Mouse (Mus musculus): ENCODE results near the gene Mylk3. TPM values are rescaled to one million over a fixed set of nuclear protein-coding genes. Genes with fewer than 3 reads are reported as not detected.

The Mylk3 gene
- total RNA-seq (2021), result 100 to 1,000 TPM; 367 to 440 TPM

- intact Hi-C loops (cut with DNase I), result no loop called here
- peak; percentile 20 for DNase-seq (ENCODE audit: low spot score)
Observed at GRCm38 (mm10) chr8:85386205-85386604, at the start of gene Mylk3. Gene Mylk3 (minus strand): TSS chr8:85386345.

DNA sequence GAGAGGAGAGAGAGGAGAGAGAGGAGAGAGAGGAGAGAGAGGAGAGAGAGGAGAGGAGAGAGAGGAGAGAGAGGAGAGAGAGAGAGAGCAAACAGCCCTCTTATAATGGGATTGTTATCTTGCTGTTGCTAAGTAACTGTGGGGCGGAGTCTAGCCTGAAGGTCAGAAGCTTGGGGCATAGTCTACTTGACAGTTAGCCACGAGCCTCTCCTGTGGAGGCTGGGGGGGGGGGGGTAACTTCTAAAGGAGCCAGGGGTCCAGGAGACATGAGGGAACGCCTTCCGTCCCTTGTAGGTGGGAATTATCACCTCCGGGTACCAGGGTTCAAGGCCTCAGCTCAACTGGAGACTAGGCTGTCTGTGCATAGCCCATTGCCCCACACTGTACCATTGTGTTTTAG is 49.6 kb upstream of the Mylk3 start:
- DNase-seq (ENCODE audit: low spot score), result no peak
- intact Hi-C loops (cut with DNase I), result no loop called here

- intact Hi-C loops (cut with DNase I), result loop anchor here (5.0 kb wide), 1 partner anchor 458 kb away; the partner anchor contains the start of gene Junb
- DNase-seq (ENCODE audit: low spot score), result no peak
Observed at GRCm38 (mm10) chr8:85434817-85435216, 48.7 kb upstream of the Mylk3 start.

- DNase-seq (ENCODE audit: low spot score), result no peak
- intact Hi-C loops (cut with DNase I), result loop anchor here (5.0 kb wide), 1 partner anchor 456 kb away; the partner anchor contains the start of gene Junb
Observed at GRCm38 (mm10) chr8:85433017-85433393, 46.9 kb upstream of the Mylk3 start.

DNA sequence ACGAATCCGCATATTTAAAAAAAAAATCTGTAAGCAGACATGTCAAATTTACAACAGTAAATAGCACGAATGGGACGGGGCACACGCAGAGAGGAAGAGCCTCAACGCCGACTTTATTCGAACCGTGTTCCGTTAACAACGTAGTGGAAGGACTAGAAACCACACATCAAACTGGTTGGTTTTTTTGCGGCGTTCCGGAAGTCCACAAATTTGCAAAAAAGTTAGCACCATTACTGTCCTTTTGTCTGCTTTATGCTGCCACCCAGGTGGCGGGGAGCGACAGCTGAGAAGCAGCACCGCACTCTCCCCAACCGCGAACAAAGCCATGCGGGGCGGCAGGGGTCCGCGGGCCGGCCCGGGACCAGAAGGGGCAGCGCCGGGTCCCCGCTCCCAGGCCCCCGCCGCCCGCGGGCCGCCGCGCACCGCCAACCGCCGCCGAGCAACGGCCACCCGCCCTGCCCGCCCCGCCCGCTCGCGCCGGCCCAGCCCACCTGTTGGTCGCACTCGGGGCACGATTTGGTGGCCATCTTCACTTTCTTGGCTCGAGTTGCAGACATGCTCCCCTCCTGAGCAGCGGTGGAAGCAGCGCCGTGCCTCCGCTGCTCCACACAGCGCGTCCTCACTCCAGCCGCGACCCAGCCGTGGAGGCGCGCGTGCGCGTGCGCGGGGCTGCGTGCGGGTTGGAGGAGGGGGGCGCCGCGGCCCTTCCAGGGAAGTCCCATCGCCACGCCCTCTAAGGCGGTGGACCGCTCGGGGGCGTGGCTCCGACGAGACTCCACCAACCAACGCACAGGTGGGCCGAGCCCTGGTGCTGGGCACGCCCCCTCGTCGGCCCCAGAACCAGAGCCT is 46.2 kb upstream of the Mylk3 start, which contains the start of gene 4921524J17Rik:
4921524J17Rik (minus strand) TSS at position 666 of the 849 bp plus-strand sequence.
- DNase-seq (ENCODE audit: low spot score), result peak; percentile 95
- intact Hi-C loops (cut with DNase I), result loop anchor here (5.0 kb wide), 1 partner anchor 455 kb away; the partner anchor contains the start of gene Junb

- intact Hi-C loops (cut with DNase I), result loop anchor here (5.0 kb wide), 1 partner anchor 454 kb away; the partner anchor contains the start of gene Junb
- no peak for DNase-seq (ENCODE audit: low spot score)
Observed at GRCm38 (mm10) chr8:85431281-85432167, 45.4 kb upstream of the Mylk3 start.

DNA sequence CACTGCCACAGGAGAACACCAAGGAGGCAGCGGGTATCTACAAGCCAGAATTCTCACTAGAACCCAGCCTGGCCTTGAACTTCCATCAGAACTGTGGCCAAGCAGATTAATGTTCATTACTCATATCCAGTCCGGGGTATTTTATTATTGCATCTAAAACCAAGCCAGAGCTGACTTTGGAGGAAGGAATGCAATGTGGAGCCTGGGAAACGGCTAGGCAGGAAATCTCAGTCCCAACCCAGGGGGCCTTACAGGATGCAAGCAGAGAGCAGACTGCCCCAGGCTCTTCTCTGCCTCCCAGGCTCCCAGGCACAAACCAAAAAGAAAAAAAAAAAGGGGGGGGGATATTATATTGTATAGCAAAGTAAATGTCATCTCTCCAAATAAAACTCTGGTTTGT is 44.7 kb upstream of the Mylk3 start:
- intact Hi-C loops (cut with DNase I), result loop anchor here (5.0 kb wide), 1 partner anchor 454 kb away; the partner anchor contains the start of gene Junb
- peak; percentile 12 for DNase-seq (ENCODE audit: low spot score)

GRCm38 (mm10) chr8:85429219-85429618 is 43.1 kb upstream of the Mylk3 start:
- intact Hi-C loops (cut with DNase I), result loop anchor here (10.0 kb wide), 1 partner anchor 354 kb away; the partner anchor contains the start of gene Dhps
- no peak for DNase-seq (ENCODE audit: low spot score)

DNA sequence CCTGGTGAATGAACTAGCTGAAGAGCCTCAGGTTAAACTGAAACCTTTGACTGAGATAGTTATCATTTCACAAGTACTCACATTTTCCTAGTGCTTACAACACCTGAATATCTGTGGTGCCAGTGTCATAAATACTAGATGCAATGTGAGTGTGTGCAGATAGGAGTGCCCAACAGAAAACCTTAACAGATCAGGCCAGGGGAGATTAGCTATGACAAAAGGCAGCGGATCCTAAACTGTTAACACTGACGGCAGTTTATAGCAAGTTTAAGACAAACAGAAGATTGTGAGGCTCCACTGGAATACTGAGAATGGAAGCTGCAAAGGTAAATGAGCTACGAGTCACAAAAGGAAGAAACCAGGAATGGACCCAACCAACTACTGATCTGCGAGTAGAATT is 40.9 kb upstream of the Mylk3 start:
- DNase-seq (ENCODE audit: low spot score), result no peak
- intact Hi-C loops (cut with DNase I), result loop anchor here (10.0 kb wide), 1 partner anchor 352 kb away; the partner anchor contains the start of gene Dhps

- intact Hi-C loops (cut with DNase I), result loop anchor here (10.0 kb wide), 1 partner anchor 347 kb away; the partner anchor contains the start of gene Dhps
- no peak for DNase-seq (ENCODE audit: low spot score)
Observed at GRCm38 (mm10) chr8:85421329-85421728, 35.2 kb upstream of the Mylk3 start.

DNA sequence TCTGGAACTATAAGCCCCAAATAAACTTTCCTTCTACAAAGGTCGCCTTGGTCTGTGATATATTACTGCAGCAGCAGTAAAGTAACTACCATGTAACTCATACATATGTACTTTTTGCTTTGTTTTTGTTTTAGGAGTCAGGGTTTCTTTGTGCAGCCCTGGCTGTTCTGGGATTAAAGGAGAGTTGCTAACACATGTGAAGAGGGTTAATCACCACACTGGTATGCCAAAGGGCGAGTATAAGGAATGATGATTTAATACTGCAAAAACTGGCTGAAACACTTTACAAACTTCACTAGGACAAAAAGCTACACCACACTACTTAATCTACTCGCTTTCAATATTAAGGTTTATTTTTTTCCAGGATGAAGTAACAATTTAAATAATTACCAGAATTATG is 22.4 kb upstream of the Mylk3 start:
- DNase-seq (ENCODE audit: low spot score), result no peak
- intact Hi-C loops (cut with DNase I), result no loop called here

DNA sequence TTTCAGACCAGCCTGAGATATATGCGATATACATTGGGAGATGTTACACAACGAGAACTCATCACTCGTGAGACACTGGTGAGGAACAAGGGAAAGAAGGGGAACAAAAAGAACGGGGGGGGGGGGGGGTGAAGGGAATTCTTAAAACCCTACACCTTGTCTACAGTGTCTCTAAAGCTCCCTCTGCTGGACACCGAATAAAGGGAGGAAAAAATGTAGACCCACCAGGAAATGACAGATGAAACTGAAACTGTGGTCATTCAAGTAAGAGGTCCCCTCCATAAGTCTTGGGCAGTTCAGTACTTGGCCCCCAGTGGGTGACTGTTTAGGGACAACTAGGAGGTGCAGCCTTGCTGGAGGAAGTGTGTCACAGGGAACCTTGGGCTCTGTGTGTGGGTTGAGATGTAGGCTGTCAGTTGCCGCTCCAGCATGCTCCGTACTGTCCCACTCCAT is 21.9 kb upstream of the Mylk3 start:
- intact Hi-C loops (cut with DNase I), result no loop called here
- DNase-seq (ENCODE audit: low spot score), result no peak

DNA sequence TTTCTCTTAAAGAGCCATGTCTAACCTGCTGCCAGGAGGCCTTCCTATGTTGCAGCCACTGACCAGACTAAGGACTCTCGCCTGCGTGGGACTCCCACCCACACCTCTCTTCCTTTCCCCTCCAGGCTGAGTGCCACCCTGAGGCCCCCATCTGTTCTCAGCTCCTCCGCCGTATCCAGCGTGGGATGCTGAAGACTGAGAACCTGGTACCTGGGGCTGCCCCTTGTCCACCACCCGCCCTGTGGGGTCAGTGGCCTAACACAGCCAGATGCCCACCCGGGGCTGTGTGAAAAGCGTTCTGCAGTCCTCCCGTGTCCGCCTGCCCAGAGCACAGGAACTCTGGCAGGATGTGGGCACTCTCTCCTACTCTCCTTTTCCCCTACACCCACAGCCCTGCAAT is 19.8 kb upstream of the Mylk3 start:
- intact Hi-C loops (cut with DNase I), result no loop called here
- DNase-seq (ENCODE audit: low spot score), result no peak

- DNase-seq (ENCODE audit: low spot score), result no peak
- intact Hi-C loops (cut with DNase I), result no loop called here
Observed at GRCm38 (mm10) chr8:85405418-85405817, 19.3 kb upstream of the Mylk3 start.

GRCm38 (mm10) chr8:85398548-85398947 is 12.4 kb upstream of the Mylk3 start:
- no peak for DNase-seq (ENCODE audit: low spot score)
- intact Hi-C loops (cut with DNase I), result loop anchor here (5.0 kb wide), 2 partner anchors 36 to 81 kb away; no protein-coding TSS in a partner anchor

- no peak for DNase-seq (ENCODE audit: low spot score)
Observed at GRCm38 (mm10) chr8:85397508-85397907, 11.4 kb upstream of the Mylk3 start.

DNA sequence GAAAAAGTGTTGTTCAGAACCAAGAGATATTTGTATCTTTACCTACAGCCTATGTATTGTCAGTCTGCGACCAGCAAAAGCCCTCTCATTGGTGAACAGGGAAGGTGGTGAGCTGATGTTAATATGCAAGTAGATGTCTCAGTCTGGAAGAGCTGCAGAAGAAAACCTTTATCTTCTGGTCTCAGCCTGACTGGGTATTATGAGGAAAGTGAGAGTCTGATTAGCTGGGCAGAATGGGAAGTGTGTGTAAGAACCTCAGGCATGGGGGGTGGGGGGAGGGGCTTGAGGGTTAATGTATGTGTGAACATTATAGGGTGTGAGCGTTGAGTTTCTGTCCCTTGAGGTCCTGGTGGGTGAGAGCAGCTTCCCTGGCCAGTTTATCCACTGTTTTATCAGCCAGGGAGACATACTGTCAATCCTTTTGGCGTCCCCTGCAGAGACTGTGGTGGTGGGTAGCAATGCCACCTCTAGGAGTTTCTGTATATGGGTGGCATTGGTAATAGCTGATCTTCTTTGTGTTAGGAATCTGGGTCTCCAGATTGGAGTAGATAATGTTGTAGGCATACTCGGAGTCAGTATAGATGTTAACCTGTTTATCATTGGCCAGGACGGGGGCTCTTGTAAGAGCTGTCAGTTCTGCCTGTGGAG is 10.4 kb upstream of the Mylk3 start:
- intact Hi-C loops (cut with DNase I), result loop anchor here (5.0 kb wide), 2 partner anchors 34 to 79 kb away; no protein-coding TSS in a partner anchor
- no peak for DNase-seq (ENCODE audit: low spot score)

More at GRCm38 (mm10) chr8:85397508-85397907, 11.4 kb upstream of the Mylk3 start:
- intact Hi-C loops (cut with DNase I), result loop anchor here (5.0 kb wide), 2 partner anchors 35 to 80 kb away; no protein-coding TSS in a partner anchor

- no peak for DNase-seq (ENCODE audit: low spot score)
- intact Hi-C loops (cut with DNase I), result loop anchor here (5.0 kb wide), 2 partner anchors 34 to 79 kb away; no protein-coding TSS in a partner anchor
Observed at GRCm38 (mm10) chr8:85395681-85396431, 9.7 kb upstream of the Mylk3 start.

Measured in heart, postnatal 25 days (tissue).